Mouse (Mus musculus) brain, embryonic 14.5 days (tissue): ENCODE data around the gene Tmem216.

Experiments used
- CTCF ChIP-seq: fragments of 200-500 bp; IDR thresholded peaks from 2 replicates; pipeline ENCODE4 v1.5.1; 2012; ENCODE audit warnings: inconsistent platforms, mild to moderate bottlenecking, moderate library complexity, borderline replicate concordance; ENCODE audit not compliant: insufficient read depth, insufficient read length; ENCODE audit errors: extremely low read depth
- POLR2A ChIP-seq: fragments of 200-500 bp; IDR thresholded peaks from 2 replicates; pipeline ENCODE4 v1.6.1; 2012; ENCODE audit warnings: mild to moderate bottlenecking, inconsistent platforms, borderline replicate concordance; ENCODE audit not compliant: poor library complexity, insufficient read depth, insufficient read length, severe bottlenecking; ENCODE audit errors: extremely low read depth

DNA sequence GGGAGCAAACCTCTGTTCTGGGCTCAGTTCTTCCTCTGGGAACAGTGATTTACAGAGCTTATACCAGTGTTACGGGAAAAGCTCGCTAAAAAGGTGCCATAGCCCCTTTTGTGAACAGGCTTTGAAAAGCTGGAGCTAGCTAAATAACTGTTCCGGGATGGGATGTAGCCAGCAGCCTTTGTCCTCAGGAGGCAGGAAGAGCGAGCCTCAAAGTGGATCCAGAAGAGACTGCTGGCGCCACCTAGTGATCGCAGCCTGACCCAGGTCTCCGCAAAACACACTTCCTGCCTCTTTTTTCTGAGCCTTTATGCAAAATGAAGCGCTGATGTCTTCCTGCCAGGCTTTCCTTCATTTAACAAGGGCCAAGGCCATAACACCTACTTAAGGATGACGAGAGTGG is 46.7 kb upstream of the Tmem216 start:
- TF ChIP-seq CTCF (peak; percentile 98), POLR2A (peak; percentile 73; the same call in 1 of the 2 replicates)
